Mouse (Mus musculus) bone marrow, adult 2 months (tissue): ENCODE data around the gene Opa1. TPM values are rescaled to one million over a fixed set of nuclear protein-coding genes. Genes with fewer than 3 reads are reported as not detected.

ENCODE experiments used
- H3K27ac ChIP-seq: fragments of 200-500 bp; 2 replicates; pipeline ENCODE4 v1.5.1; 2012; ENCODE audit warnings: low read depth, mild to moderate bottlenecking, control low read depth, inconsistent platforms, low read length; ENCODE audit not compliant: control insufficient read depth, poor library complexity, insufficient read depth
- H3K4me1 ChIP-seq: fragments of 200-500 bp; 2 replicates; pipeline ENCODE4 v1.6.1; 2011; ENCODE audit warnings: low read length; ENCODE audit not compliant: control insufficient read depth, insufficient read depth
- H3K4me3 ChIP-seq: fragments of 200-500 bp; replicated peaks from 2 replicates; pipeline ENCODE3; 2011; ENCODE audit warnings: mild to moderate bottlenecking, low read depth, low read length, control low read depth; ENCODE audit not compliant: control insufficient read depth
- CTCF ChIP-seq: fragments of 200-500 bp; IDR thresholded peaks from 2 replicates; pipeline ENCODE4 v1.5.1; 2011; ENCODE audit warnings: low read length, control low read depth; ENCODE audit not compliant: control insufficient read depth, insufficient read depth
- POLR2A ChIP-seq: fragments of 200-500 bp; IDR thresholded peaks from 2 replicates; pipeline ENCODE4 v1.6.1; 2011; ENCODE audit warnings: low read depth, mild to moderate bottlenecking, control low read depth, low read length, borderline replicate concordance; ENCODE audit not compliant: control insufficient read depth
- WGBS: fragments of 180-500 bp; shearing (Covaris S2); methylation state at CpG from one replicate; pipeline ENCODE4 v1.1.7; 2018; 5-methylcytosine and 5-hydroxymethylcytosine counted together
- polyA plus RNA-seq: library from polyadenylated mRNA; stranded (reverse); fragments of >200 nt; gene quantifications from 2 replicates; pipeline ENCODE4 v1.2.4, GENCODE M21; 2011; ENCODE audit warnings: low replicate concordance; ENCODE audit not compliant: missing spikeins, insufficient read depth, insufficient read length

The Opa1 gene
- polyA plus RNA-seq, 1 experiment: 13.1 TPM

DNA sequence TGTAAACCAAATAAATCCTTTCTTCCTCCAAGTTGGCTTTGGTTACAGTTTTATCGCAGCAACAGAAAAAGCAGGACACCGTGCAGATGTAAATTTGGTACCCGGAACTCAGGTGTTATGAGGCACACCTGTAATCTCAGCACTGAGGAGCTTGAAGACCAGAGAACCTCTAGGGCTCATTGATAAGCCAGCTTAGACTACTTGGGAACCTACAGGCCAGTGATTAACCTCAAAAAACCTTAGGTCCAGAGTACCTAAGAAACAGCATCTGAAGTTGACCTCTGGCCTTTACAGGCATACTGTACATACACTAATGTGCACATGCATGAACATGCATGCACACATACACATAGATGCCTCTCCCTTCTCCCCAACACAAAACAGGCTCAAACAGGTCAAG, 94.1 kb downstream of the Opa1 start:
- 87% methylated on average over 3 of the region's 3 CpGs for WGBS
- no peak overlapping the region for H3K27ac ChIP-seq
- H3K4me3 ChIP-seq: no peak overlapping the region

DNA sequence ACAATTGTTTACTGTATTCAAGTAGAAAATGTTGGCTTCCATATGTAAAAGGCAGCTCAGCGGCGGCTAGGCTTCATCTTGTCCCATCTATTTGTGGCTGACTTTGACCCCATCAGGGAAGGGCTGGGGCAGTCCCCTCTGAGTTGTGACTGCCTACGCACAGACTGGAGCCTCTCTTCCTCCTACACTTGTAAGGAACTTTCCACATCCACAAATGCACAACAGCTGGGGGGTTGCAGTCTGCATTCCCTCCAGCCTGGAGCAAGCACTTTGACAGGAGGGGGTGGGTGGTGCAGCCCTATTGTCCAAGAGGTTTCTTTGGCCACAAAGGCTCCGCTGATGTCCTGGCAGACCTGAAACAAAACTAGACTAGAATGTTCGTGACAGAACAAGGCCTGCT, 100.5 kb downstream of the Opa1 start:
- Histone ChIP-seq H3K4me1 (no peaks in the 10 kb centered on the region), H3K4me3 (no peak overlapping the region), H3K27ac (no peak overlapping the region)
- TF ChIP-seq CTCF (no peak), POLR2A (no peak)
- WGBS: 83% methylated on average over 5 of the region's 5 CpGs

More for the DNA sequence above, 94.1 kb downstream of the Opa1 start:
- H3K4me1 ChIP-seq: no peaks in the 10 kb centered on the region
- TF ChIP-seq CTCF: no peak
- TF ChIP-seq POLR2A: no peak

DNA sequence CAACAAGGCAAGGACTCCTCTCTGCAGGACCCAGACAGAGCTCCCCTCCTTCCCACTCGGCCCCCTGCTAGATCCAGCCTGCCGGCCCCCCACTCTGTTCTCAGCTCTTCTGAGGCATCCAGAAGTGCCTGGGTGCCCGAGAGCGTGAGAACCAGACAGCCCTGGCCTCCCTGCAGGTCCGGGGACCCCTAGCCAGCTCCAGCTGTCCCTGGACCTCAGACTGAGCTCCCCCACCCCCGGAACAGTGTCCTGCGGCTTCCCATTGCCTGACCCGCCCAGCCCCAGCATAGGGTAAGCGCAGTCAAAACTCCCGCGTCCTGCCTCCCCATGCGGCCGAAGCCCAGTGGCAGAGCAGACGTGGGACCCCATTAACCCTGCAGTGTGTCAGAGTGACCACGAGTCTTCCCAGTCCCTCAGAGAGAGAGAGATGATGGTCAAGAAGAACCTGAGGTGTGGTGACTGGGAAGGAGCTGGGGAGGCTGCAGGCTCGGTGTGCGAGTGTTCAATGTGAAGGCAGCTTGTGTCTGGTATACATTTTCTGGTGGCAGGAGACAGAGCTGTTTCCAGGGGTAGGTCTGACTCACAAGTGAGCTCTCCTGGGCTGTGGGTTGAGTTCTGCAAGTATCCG, 101.5 kb downstream of the Opa1 start:
- no peaks in the 10 kb centered on the region for H3K4me1 ChIP-seq
- H3K27ac ChIP-seq: no peak overlapping the region
- no peak overlapping the region for H3K4me3 ChIP-seq
- TF ChIP-seq CTCF: no peak
- TF ChIP-seq POLR2A: no peak
- WGBS: 84% methylated on average over 18 of the region's 18 CpGs

DNA sequence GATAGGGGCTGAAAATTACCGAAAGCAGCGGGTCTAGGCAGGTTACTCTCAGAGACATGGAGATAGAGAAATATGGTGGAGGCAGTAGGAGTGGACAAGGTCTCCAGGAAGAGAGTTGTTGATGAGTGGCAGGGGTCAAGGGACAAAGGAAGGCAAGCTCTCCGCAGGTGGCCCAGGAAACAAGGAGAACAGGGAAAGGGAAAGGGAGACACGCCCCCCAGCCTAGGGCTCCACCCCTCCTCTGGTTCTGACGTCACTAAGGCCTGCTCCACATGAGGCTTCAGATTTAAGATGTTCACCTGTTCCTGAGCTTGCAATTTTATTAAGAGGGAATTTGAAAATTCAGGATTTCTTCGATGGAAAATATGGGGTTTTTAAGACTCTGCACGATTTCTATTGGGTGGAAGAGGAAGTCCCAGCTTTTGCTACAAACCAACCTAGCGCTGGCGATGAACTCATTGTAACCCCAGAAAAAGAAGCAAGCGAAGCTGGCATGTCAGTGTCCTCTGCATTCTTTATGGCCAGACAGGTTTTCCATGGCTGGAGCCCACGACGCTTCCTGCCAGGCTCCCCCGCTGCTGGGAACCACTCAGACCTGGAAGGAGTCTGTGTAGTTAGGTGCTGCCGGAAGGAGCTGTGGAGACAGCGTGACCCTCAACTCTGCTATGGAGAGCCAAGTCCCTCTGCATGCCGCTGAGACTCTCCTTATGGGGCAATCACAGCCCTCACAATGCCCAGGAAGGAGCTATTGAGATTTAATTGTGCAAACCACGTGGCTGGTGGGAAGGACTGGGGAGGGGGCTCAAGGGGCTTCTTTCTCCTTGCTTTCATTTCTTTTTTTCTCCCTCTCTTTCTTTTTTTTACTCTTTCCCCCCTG, 103.7 kb downstream of the Opa1 start:
- H3K4me1 ChIP-seq: no peaks in the 10 kb centered on the region
- TF ChIP-seq CTCF (no peak), POLR2A (no peak)
- H3K4me3 ChIP-seq: no peak overlapping the region
- WGBS: 60% methylated on average over 17 of the region's 17 CpGs
- no peak overlapping the region for H3K27ac ChIP-seq

DNA sequence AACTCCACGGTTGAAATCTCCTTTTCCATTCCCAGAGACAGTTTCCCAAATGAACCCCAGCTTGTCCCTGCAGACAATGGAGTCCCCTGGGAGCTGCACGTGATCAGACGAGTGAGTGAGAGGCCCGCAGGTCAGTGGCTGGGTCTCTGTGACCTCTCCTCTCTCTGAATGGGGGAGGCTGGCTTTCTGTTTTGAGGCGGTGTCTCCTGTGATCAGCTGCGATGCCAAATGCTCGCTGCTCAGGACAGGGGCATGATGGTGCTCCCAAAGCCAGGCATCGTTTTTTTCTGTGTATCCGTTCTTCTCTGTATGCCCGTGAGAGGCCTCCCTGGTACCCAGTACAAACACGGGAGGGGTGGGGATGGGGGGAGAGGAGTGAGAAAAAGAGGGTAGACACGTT, 104.4 kb downstream of the Opa1 start:
- no peak overlapping the region for H3K4me3 ChIP-seq
- TF ChIP-seq CTCF (no peak), POLR2A (no peak)
- 65% methylated on average over 12 of the region's 12 CpGs for WGBS

DNA sequence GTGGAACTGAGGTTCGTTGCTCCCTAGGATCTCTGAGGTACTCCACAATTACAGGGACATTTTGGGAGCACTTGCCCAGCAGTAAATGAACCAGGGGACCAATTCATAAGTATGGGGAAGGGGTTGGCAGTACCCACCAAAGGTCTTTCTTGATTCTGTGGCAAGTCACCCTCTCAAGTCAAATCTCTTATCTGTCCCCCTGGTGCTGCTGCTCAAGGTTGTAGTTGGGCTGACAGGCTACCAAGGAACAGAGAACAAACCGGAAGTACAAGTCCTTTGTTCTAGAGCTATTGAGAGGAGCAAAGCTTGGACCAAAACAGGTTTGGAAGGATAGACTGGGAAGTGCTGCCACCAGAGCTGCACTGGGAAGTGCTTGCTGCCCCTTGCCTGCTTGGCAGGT, 105.0 kb downstream of the Opa1 start:
- no peak overlapping the region for H3K4me3 ChIP-seq
- TF ChIP-seq POLR2A: no peak
- TF ChIP-seq CTCF: no peak

More for the DNA sequence above, 104.4 kb downstream of the Opa1 start:
- no peak overlapping the region for H3K27ac ChIP-seq
- H3K4me1 ChIP-seq: no peaks in the 10 kb centered on the region

DNA sequence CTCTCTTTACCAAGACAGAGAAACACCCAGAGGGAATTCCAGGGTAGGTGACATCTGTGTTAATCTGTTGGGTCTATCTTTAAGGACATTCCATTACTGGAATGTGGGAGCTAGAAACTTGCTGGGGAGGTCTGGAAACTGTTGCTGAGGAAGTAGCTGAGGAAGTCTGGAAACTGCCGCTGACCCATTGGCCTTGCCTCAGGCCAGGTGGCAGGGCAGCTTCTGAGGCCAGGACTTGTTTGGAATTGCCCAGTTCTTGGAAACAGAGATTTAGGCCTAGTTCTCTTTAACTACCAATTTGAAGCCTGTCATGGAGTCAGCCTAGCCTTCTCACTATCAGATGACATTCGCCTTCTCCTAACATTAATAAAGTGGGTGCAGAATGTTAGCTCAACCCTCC, 105.5 kb downstream of the Opa1 start:
- H3K4me3 ChIP-seq: no peak overlapping the region
- 80% methylated on average over 2 of the region's 2 CpGs for WGBS
- TF ChIP-seq POLR2A (no peak), CTCF (no peak)
- H3K4me1 ChIP-seq: no peaks in the 10 kb centered on the region
- H3K27ac ChIP-seq: no peak overlapping the region

More for the DNA sequence above, 105.0 kb downstream of the Opa1 start:
- no peaks in the 10 kb centered on the region for H3K4me1 ChIP-seq
- no peak overlapping the region; the same call in 1 of the 2 replicates for H3K27ac ChIP-seq
- WGBS: 69% methylated on average over 2 of the region's 2 CpGs

DNA sequence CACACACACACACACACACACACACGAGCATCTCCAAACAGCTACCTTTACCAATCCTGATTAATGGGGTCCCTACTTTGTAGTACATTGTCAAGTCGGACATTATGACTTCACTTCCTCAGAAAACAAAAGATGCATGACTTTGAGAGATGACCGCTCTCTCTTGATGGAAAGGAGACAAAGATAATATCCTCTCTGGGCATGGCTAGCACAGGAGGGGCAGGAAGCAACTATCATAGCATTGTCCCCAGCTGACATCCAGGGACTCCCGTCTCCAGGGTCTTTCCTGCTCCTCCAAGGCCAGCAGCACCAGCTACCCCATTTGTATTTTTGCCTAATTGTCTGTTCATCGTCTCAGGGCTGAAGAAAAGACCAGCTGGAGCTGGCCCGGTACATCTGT, 107.0 kb downstream of the Opa1 start:
- 74% methylated on average over 6 of the region's 6 CpGs for WGBS
- H3K27ac ChIP-seq: no peak overlapping the region
- no peak overlapping the region for H3K4me3 ChIP-seq
- TF ChIP-seq CTCF: no peak
- TF ChIP-seq POLR2A: no peak
- H3K4me1 ChIP-seq: no peaks in the 10 kb centered on the region
